Mouse (Mus musculus) liver, embryonic 14.5 days (tissue): ENCODE data around the gene Gm11634. TPM values are rescaled to one million over a fixed set of nuclear protein-coding genes. Genes with fewer than 3 reads are reported as not detected.
A peak's percentile ranks its signal among the peaks of the same experiment; 100 is the strongest.
"Not testable (repeated sequence)": the region's sequence is repeated elsewhere in the genome, so short reads cannot be mapped to it uniquely, and the experiment has no call there.

Source experiments
- ATAC-seq: fragments of 200-750 bp; cut with Nextera tagmentation; 2 replicates; pipeline ENCODE4 v1.8.0; 2017; ENCODE audit warnings: moderate number of reproducible peaks, mild to moderate bottlenecking, moderate library complexity; ENCODE audit not compliant: insufficient read depth
- DNase-seq, 3 experiments: peaks; one replicate each; pipeline ENCODE4 v3.0.0-alpha.2; 2012 to 2013; ENCODE audit warnings: low read depth in 3 of 3, low spot score in 3 of 3
- H3K27ac ChIP-seq: fragments of 300-500 bp; sonication (generic); 2 replicates; pipeline ENCODE4 v1.5.1; 2014; ENCODE audit warnings: moderate library complexity, mild to moderate bottlenecking, control low read depth, inconsistent platforms
- H3K27me3 ChIP-seq: fragments of 300-500 bp; sonication (generic); 2 replicates; pipeline ENCODE4 v1.6.1; 2014; ENCODE audit warnings: mild to moderate bottlenecking, low read length, moderate library complexity; ENCODE audit not compliant: control insufficient read depth, insufficient read depth
- H3K36me3 ChIP-seq: fragments of 300-500 bp; sonication (generic); replicated peaks from 2 replicates; pipeline ENCODE4 v1.6.1; 2014; ENCODE audit warnings: low read depth; ENCODE audit not compliant: control insufficient read depth, insufficient read depth
- H3K4me1 ChIP-seq, 2 experiments: fragments of 200-500 bp in 1 of 2; fragments of 300-500 bp in 1 of 2; sonication (generic) in 1 of 2; replicated peaks; 2 replicates each; pipeline ENCODE4 v1.6.1; 2012 to 2014; ENCODE audit warnings: antibody characterized with exemption in 1 of 2, inconsistent platforms in 1 of 2, low read length in 1 of 2; ENCODE audit not compliant: control insufficient read depth in 2 of 2, insufficient read depth in 2 of 2
- H3K4me2 ChIP-seq: fragments of 300-500 bp; sonication (generic); 2 replicates; pipeline ENCODE4 v1.6.1; 2014; ENCODE audit warnings: low read depth, mild to moderate bottlenecking, control low read depth, moderate library complexity
- H3K4me3 ChIP-seq, 2 experiments: fragments of 200-500 bp in 1 of 2; fragments of 300-500 bp in 1 of 2; sonication (generic) in 1 of 2; 2 replicates each; pipeline ENCODE4 v1.5.1; 2012 to 2014; ENCODE audit warnings: low read depth in 2 of 2, low read length in 2 of 2, mild to moderate bottlenecking in 2 of 2, control low read depth in 1 of 2, inconsistent platforms in 1 of 2, moderate library complexity in 1 of 2; ENCODE audit not compliant: insufficient read depth in 1 of 2
- H3K9ac ChIP-seq: fragments of 300-500 bp; sonication (generic); replicated peaks from 2 replicates; pipeline ENCODE4 v1.6.1; 2014; ENCODE audit warnings: mild to moderate bottlenecking, control low read depth, moderate library complexity
- H3K9me3 ChIP-seq: fragments of 300-500 bp; sonication (generic); 2 replicates; pipeline ENCODE4 v1.6.1; 2016; ENCODE audit warnings: low read length, mixed read lengths; ENCODE audit not compliant: control insufficient read depth
- CTCF ChIP-seq: IDR thresholded peaks from 2 replicates; pipeline ENCODE4 v1.5.1; 2016; ENCODE audit warnings: antibody characterized with exemption, low read depth, control low read depth
- EP300 ChIP-seq: IDR thresholded peaks from 2 replicates; pipeline ENCODE4 v1.6.1; 2016; ENCODE audit warnings: antibody characterized with exemption, low read depth
- WGBS: fragments of 180-500 bp; shearing (Covaris S2); extraction: QIAGEN DNeasy Blood & Tissue Kit; methylation state at CpG from one replicate; pipeline ENCODE4 v1.1.7; 2014; ENCODE audit not compliant: insufficient replicate concordance; 5-methylcytosine and 5-hydroxymethylcytosine counted together
- polyA plus RNA-seq, 2 experiments: library from polyadenylated mRNA; depleted of rRNA in 1 of 2; stranded (reverse) in 1 of 2; unstranded in 1 of 2; fragments of >200 nt; fragmentation: Nextera tagmentation in 1 of 2; extraction: Ambion mirVana in 1 of 2; gene quantifications; 2 replicates each; pipeline versions ENCODE4 v1.2.1 to v1.2.3; 2012 to 2014

The Gm11634 gene
- polyA plus RNA-seq, 2 experiments = not detected

GRCm38 (mm10) chr11:101626649-101626994, 27.6 kb upstream of the Gm11634 start:
- Histone ChIP-seq H3K36me3 (no peaks in the 10 kb centered on the region), H3K4me3 (peak overlapping the region; percentile 53 to 55), H3K27me3 (no peaks in the 10 kb centered on the region), H3K27ac (peak overlapping the region; percentile 98), H3K4me1 (peaks cover 4 to 7% of the 10 kb centered on the region in 2 experiments; a peak in 3 of 4 replicates), H3K9me3 (no peaks in the 10 kb centered on the region), H3K9ac (peak overlapping the region; percentile 80), H3K4me2 (peak overlapping the region; percentile 65)
- WGBS = under 1% methylated on average over 8 of the region's 8 CpGs
- peak; percentile 10; the same call in 1 of the 2 replicates for ATAC-seq
- no peak for DNase-seq
- TF ChIP-seq CTCF (no peak), EP300 (no peak)

- H3K36me3 ChIP-seq, H3K9ac ChIP-seq, H3K4me3 ChIP-seq, ATAC-seq, H3K27ac ChIP-seq, H3K9me3 ChIP-seq, DNase-seq, H3K4me2 ChIP-seq, H3K27me3 ChIP-seq: not testable (repeated sequence)
- WGBS = 63% methylated on average over 11 of the region's 11 CpGs
- H3K4me1 ChIP-seq = peaks cover 31 to 32% of the 10 kb centered on the region in 2 experiments
Measured at GRCm38 (mm10) chr11:101620022-101620655, 21.1 kb upstream of the Gm11634 start.

- no peak overlapping the region for H3K4me3 ChIP-seq
- no peaks in the 10 kb centered on the region for H3K9me3 ChIP-seq
- H3K27me3 ChIP-seq = no peaks in the 10 kb centered on the region
- TF ChIP-seq EP300 = no peak
- no peak for TF ChIP-seq CTCF
- no peak overlapping the region for H3K27ac ChIP-seq
- 75% methylated on average over 3 of the region's 3 CpGs for WGBS
- ATAC-seq = no peak
- no peaks in the 10 kb centered on the region for H3K36me3 ChIP-seq
- H3K4me2 ChIP-seq = no peak overlapping the region
- no peak for DNase-seq
- H3K9ac ChIP-seq = no peak overlapping the region
- H3K4me1 ChIP-seq = peaks cover 35 to 43% of the 10 kb centered on the region in 2 experiments
Measured at GRCm38 (mm10) chr11:101618596-101618995, 19.5 kb upstream of the Gm11634 start.

- DNase-seq (peak in 2 of 3 experiments; percentile 67 to 68), ATAC-seq (no peak)
- Histone ChIP-seq H3K9me3 (no peaks in the 10 kb centered on the region), H3K27ac (no peak overlapping the region; the same call in 1 of the 2 replicates), H3K27me3 (no peaks in the 10 kb centered on the region), H3K9ac (no peak overlapping the region), H3K36me3 (no peaks in the 10 kb centered on the region), H3K4me1 (peaks cover 35 to 43% of the 10 kb centered on the region in 2 experiments), H3K4me3 (no peak overlapping the region), H3K4me2 (peak overlapping the region; percentile 13; the same call in 1 of the 2 replicates)
- no peak for TF ChIP-seq EP300
- TF ChIP-seq CTCF = no peak
- 15% methylated on average over 8 of the region's 8 CpGs for WGBS
Measured at GRCm38 (mm10) chr11:101617849-101618248, 18.8 kb upstream of the Gm11634 start.

DNA sequence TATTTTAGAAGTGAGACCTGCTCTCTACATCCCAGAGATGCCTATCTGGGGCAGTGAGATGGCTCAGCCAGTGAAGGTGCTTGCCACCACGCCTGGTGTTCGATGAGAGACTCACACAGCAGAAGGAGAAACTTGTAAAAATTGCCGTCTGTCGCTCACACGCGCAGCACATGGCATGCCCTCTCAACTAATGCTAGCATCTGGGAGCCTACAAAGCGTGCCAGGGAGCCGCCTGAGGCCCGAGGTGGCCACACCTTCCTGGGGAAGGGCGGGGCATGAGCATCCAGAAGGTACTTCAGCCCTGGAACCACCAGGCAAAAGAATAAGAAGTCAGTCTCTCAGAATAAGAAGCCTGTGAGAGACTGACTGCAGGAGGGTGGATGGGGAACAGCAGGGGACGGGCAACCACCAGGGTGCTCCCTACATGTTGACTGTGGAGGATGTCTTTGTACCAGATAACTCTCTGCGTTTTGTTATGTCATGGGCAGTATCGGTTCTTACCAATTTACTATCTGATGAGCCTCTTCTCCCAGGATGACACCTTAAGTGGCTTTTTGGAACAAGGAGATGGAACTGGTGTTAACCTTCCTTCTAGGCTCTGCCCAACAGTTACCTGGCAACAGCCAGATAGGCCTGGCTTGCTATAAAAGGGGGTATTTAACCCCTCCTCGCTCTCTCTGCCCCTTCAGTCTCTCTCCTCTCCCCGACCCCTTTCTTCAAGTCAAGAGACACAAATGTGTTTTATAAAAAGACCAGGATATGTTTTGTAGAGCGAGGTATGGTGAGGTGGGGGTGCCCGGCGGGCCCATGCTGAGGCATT, 18.1 kb upstream of the Gm11634 start:
- peak in 1 of 3 experiments; percentile 41 for DNase-seq
- Histone ChIP-seq H3K4me2 (peak overlapping the region; percentile 13), H3K9me3 (no peaks in the 10 kb centered on the region), H3K9ac (0 out of 2 replicates have a peak overlapping the region, but pooled peaks have one; percentile 9), H3K4me1 (peaks cover 35 to 43% of the 10 kb centered on the region in 2 experiments), H3K4me3 (no peak overlapping the region), H3K27ac (peak overlapping the region; percentile 31), H3K27me3 (no peaks in the 10 kb centered on the region), H3K36me3 (no peaks in the 10 kb centered on the region)
- peak; percentile 34; the same call in 1 of the 2 replicates for ATAC-seq
- 0 out of 2 replicates have a peak, but pooled peaks have one; percentile 29 for TF ChIP-seq CTCF
- no peak for TF ChIP-seq EP300
- 29% methylated on average over 18 of the region's 18 CpGs for WGBS
